Mouse (Mus musculus): Measurements from ENCODE around the gene Dip2c.

Gene Dip2c

DNA sequence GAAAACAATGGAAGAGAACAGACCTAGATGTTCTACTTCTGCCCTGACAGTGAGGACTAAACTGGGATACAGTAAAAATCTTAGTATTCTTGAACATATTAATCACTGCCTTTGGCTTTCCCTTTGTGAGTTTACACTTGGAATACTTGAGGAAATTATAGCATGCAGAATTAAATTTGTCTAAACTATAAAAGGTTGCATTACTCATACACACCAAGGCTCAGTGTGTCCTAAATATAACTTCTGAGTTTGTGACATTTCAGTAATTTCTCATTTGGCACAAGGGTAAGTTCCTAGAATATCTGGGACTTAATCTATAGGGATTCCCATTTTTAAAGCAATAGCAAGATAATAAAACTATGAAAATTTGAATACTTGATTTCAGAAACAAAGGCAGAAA, 262.2 kb downstream of the Dip2c start:
- DNase-seq (ENCODE audit: low spot score) = no peak

DNA sequence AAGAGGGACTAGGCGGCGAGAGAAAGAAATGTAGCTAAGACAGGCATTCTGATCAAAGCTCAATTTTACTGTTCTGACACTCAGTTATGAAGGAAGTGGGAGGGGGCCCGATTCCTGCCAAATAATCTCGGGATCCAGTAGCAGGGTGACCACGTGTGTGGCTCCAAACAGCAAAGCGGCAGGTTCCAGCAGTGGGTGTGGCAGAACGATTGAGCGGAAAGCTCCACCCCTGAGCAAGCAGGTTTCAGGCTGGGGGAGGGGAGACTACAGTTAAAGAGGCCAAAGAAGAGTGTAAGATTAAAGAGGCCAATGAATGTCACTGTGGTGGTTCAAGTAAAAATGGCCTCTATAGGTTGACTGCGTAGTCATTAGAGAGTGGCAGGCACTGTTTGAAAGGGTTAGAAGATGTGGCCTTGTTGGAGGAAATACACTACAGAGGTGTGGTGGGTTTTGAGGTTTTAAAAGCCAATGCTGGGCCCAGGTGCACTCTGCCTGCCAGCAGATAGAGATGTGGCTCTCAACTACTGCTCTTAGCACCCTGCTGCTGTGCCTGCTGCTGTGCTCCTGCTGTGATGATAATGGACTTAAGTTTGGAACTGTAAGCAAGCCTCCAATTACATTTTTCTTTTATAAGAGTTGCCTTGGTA, 271.5 kb downstream of the Dip2c start:
- DNase-seq (ENCODE audit: low spot score) = no peak

GRCm38 (mm10) chr13:9562099-9562498, 285.8 kb downstream of the Dip2c start:
- DNase-seq (ENCODE audit: low spot score) = no peak

DNA sequence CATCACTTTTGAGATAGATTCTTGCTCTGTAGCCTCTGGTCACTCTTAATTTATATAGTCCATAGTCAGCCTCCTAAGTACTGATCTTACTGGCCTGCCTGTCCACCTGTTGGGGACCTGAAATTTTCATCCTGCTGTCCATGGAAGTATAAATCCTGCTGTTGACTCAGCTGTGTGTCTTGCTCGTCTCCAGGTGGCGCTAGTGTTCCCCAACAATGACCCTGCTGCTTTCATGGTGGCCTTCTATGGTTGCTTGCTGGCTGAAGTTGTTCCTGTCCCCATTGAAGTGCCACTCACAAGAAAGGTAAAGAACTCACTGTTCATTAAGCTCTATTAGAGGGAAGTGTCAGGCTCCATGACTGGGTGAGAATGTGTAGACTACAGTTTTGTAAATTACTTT, 286.6 kb downstream of the Dip2c start:
- peak; percentile 31 for DNase-seq (ENCODE audit: low spot score)

- DNase-seq (ENCODE audit: low spot score) = no peak
Observed at GRCm38 (mm10) chr13:9568852-9569251, 292.5 kb downstream of the Dip2c start.

GRCm38 (mm10) chr13:9576686-9577085, 300.4 kb downstream of the Dip2c start:
- DNase-seq (ENCODE audit: low spot score) = no peak

- DNase-seq (ENCODE audit: low spot score) = peak; percentile 11
Observed at GRCm38 (mm10) chr13:9578456-9578855, 302.1 kb downstream of the Dip2c start.

- DNase-seq (ENCODE audit: low spot score) = no peak
Observed at GRCm38 (mm10) chr13:9581821-9582220, 305.5 kb downstream of the Dip2c start.

- DNase-seq (ENCODE audit: low spot score) = no peak
Observed at GRCm38 (mm10) chr13:9583579-9583978, 307.3 kb downstream of the Dip2c start.

DNA sequence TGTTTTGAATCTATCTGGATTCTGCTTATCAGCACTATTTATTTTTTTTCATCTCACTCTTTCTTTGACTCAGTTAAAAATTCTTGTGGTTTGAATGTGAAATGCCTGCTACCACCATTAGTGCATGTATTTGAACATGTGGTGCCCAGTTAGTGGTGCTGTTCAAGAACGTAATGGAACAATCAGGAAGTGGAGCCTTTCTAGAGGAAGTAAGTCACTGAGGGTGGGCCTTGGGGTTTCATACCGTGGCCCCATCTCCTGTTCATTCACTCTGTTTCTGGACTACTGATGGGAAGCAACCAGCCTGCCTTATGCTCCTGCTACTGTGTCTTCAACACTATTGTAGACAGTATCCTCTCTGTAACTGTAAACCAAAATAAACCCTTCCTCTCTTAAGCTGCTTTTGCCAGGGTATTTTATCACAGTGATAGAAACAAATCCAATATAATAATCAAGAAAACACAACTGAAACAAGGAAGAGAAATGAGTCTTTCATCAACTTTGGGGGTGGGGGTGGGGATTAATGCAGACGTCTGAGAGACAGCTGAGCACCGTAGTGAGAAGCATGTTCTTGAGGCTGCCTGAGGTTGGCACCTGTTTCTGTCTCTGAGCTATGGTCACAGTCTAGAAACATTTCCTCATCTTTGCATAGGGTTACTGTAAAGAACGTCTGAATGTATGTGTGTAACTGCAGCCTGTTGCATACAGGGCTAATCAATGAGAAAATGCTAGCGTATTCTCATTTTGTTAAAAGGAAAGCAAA, 323.2 kb downstream of the Dip2c start:
- DNase-seq (ENCODE audit: low spot score) = no peak

GRCm38 (mm10) chr13:9601350-9601749, 325.0 kb downstream of the Dip2c start:
- DNase-seq (ENCODE audit: low spot score) = no peak

GRCm38 (mm10) chr13:9611229-9611628, 334.9 kb downstream of the Dip2c start:
- DNase-seq (ENCODE audit: low spot score) = no peak

DNA sequence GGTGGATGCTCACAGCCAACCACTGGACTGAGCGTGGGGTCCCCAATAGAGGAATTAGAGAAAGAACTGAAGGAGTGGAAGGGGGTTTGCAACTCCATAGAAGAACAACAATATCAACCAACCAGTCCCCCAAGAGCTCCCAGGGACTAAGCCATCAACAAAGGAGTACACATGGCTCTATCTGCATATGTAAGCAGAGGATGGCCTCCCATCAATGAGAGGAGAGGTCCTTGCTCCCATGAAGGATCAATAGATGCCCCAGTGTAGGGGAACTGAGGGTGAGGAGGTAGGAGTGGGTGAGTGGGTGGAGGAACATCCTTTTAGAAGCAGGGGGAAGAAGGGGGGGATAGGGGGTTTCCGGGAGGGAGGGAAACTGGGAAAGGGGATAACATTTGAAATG, 356.4 kb downstream of the Dip2c start:
- DNase-seq (ENCODE audit: low spot score) = no peak

GRCm38 (mm10) chr13:9635951-9636350, 359.6 kb downstream of the Dip2c start:
- no peak for DNase-seq (ENCODE audit: low spot score)

- DNase-seq (ENCODE audit: low spot score) = no peak
Observed at GRCm38 (mm10) chr13:9636505-9636904, 360.2 kb downstream of the Dip2c start.

GRCm38 (mm10) chr13:9637949-9638348, 361.6 kb downstream of the Dip2c start:
- DNase-seq (ENCODE audit: low spot score) = no peak

- DNase-seq (ENCODE audit: low spot score) = no peak
Observed at GRCm38 (mm10) chr13:9648716-9649115, 372.4 kb downstream of the Dip2c start.

- DNase-seq (ENCODE audit: low spot score) = no peak
Observed at GRCm38 (mm10) chr13:9649894-9650293, 373.6 kb downstream of the Dip2c start.

- no peak for DNase-seq (ENCODE audit: low spot score)
Observed at GRCm38 (mm10) chr13:9650580-9650979, 374.3 kb downstream of the Dip2c start.

DNA sequence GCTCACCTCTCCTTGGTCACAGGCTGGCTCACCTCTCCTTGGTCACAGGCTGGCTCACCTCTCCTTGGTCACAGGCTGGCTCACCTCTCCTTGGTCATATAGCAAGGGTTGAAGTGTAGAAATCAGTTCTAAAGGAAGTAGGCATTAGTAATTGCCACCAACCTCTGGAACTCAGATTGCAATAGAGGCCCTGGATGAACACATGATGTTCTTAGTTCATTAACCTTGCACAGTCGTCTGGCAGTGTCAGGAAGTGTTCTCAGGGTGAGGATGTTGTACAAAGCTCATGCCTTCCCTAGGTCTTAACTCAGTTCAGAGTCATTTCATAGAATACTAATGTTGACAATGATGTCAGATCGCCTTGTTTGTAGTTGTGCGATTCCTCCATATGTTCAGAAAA, 376.7 kb downstream of the Dip2c start:
- no peak for DNase-seq (ENCODE audit: low spot score)

- no peak for DNase-seq (ENCODE audit: low spot score)
Observed at GRCm38 (mm10) chr13:9656613-9657012, 380.3 kb downstream of the Dip2c start.

GRCm38 (mm10) chr13:9660711-9661110, 384.4 kb downstream of the Dip2c start:
- no peak for DNase-seq (ENCODE audit: low spot score)

DNA sequence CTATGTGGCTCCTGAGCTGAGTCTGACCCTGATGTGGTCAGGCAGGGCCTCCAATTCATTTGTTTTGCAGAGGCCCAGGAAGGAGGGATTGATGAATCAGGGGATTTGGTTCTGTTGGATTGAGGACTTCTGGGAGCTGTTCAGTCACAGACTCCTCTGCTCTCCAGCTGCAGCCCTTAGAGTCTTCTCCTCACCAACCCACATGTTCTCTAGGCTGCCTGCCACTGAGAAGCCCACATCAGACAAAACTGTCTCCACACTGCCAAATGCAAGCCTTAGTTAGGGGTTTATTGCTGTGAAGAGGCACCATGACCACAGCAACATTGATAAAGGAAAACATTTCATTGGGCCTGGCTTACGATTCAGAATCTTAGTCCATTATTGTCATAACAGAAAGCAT, 387.3 kb downstream of the Dip2c start:
- no peak for DNase-seq (ENCODE audit: low spot score)
